Mouse (Mus musculus) midbrain, embryonic 15.5 days (tissue): ENCODE data around the gene Olfr51. TPM values are rescaled to one million over a fixed set of nuclear protein-coding genes. Genes with fewer than 3 reads are reported as not detected.
"Not testable (repeated sequence)": the region's sequence is repeated elsewhere in the genome, so short reads cannot be mapped to it uniquely, and the experiment has no call there.

ENCODE experiments used
- ATAC-seq: fragments of 200-750 bp; cut with Nextera tagmentation; replicated peaks from 2 replicates; pipeline ENCODE4 v1.8.0; 2017; ENCODE audit warnings: moderate TSS enrichment
- H3K27ac ChIP-seq: fragments of 300-500 bp; sonication (generic); 2 replicates; pipeline ENCODE4 v1.5.1; 2015; ENCODE audit warnings: mild to moderate bottlenecking, inconsistent platforms
- H3K27me3 ChIP-seq: fragments of 300-500 bp; sonication (generic); replicated peaks from 2 replicates; pipeline ENCODE4 v1.6.1; 2015; ENCODE audit warnings: inconsistent platforms
- H3K36me3 ChIP-seq: fragments of 300-500 bp; sonication (generic); replicated peaks from 2 replicates; pipeline ENCODE4 v1.6.1; 2015; ENCODE audit warnings: inconsistent platforms
- H3K4me1 ChIP-seq: fragments of 300-500 bp; sonication (generic); 2 replicates; pipeline ENCODE4 v1.6.1; 2015; ENCODE audit warnings: inconsistent platforms
- H3K4me2 ChIP-seq: fragments of 300-500 bp; sonication (generic); 2 replicates; pipeline ENCODE4 v1.6.1; 2015; ENCODE audit warnings: inconsistent platforms, mild to moderate bottlenecking, moderate library complexity
- H3K4me3 ChIP-seq: fragments of 300-500 bp; sonication (generic); 2 replicates; pipeline ENCODE4 v1.5.1; 2015; ENCODE audit warnings: mild to moderate bottlenecking, inconsistent platforms
- H3K9ac ChIP-seq: fragments of 300-500 bp; sonication (generic); 2 replicates; pipeline ENCODE4 v1.6.1; 2015; ENCODE audit warnings: mild to moderate bottlenecking, inconsistent platforms
- H3K9me3 ChIP-seq: fragments of 300-500 bp; sonication (generic); 2 replicates; pipeline ENCODE4 v1.6.1; 2016; ENCODE audit warnings: inconsistent platforms
- WGBS: fragments of 180-500 bp; shearing (Covaris S2); methylation state at CpG from one replicate; pipeline ENCODE4 v1.1.7; 2015; ENCODE audit warnings: mixed read lengths; 5-methylcytosine and 5-hydroxymethylcytosine counted together
- polyA plus RNA-seq: library from polyadenylated mRNA; unstranded; fragments of >200 nt; fragmentation: Nextera tagmentation; extraction: Ambion mirVana; gene quantifications from 2 replicates; pipeline ENCODE4 v1.2.1, GENCODE M21; 2015

Gene Olfr51
- polyA plus RNA-seq, 1 experiment from 2014 or later: not detected

DNA sequence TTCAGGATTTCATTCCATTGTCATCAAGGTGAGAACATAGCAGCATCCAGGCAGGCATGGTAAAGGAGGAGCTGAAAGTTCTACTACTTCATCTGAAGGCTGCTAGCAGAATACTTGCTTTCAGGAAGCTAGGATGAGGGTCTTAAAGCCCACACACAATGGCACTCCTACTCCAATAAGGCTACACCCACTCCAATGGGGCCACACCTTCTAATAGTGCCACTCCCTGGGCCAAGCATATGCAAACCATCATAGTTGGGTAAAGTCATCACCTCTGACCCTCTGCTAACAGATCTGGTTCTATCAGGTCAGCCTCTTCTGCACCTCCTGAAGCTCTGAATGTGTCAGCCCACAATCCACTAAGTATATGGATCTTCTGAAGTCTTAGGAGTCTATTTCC lies 30.7 kb downstream of the Olfr51 start:
- not testable (repeated sequence) for H3K9me3 ChIP-seq, H3K36me3 ChIP-seq, H3K9ac ChIP-seq, H3K4me3 ChIP-seq, ATAC-seq, H3K27me3 ChIP-seq, H3K4me1 ChIP-seq, H3K27ac ChIP-seq, H3K4me2 ChIP-seq

DNA sequence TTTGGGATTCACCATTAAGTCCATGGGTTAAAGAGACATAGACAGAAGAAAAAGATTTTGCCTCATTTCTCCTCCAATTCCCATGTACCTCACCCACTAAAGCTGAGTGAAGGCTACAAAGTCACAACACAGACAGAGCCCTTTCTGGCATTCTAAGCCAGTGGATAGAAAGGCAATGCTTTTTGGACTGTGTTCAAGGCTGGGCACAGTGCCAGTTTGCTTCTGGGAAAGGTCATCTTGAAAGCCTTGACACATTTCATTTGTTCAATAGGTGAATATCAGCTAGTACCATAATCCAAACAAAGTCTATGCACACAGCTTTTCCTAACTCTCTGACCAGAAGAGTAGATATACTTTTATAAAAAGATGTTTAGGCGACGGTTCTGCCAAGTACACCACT lies 32.6 kb downstream of the Olfr51 start:
- H3K27ac ChIP-seq: no peak overlapping the region
- no peaks in the 10 kb centered on the region for H3K4me1 ChIP-seq
- no peak overlapping the region for H3K4me2 ChIP-seq
- no peak for ATAC-seq
- H3K9ac ChIP-seq: no peak overlapping the region
- no peaks in the 10 kb centered on the region for H3K27me3 ChIP-seq
- 95% methylated on average over 2 of the region's 2 CpGs for WGBS
- H3K9me3 ChIP-seq: no peaks in the 10 kb centered on the region
- H3K36me3 ChIP-seq: no peaks in the 10 kb centered on the region
- no peak overlapping the region for H3K4me3 ChIP-seq

DNA sequence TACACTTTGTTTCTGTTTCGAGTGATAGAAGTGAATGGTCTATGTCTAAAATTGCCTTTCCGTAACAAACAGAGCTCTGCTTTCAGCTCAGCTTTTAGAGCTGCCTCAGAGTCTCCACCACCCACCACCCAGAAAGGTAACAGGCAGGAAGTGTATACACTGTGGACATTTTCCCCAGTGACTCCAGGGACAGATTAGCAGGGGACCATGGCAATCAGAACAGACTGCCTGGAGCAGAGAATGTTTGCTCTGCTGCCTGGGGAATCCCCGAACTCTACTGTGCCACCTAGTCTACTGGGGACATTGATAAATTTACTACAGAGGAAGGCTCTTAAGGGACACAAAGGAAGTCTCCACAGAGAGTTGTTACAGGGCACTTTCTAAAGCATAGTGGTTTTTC lies 41.4 kb downstream of the Olfr51 start:
- not testable (repeated sequence) for ATAC-seq, H3K36me3 ChIP-seq, H3K4me1 ChIP-seq, H3K4me3 ChIP-seq, H3K4me2 ChIP-seq, H3K27ac ChIP-seq, H3K9ac ChIP-seq, H3K27me3 ChIP-seq, H3K9me3 ChIP-seq
- 88% methylated on average over 3 of the region's 3 CpGs for WGBS

DNA sequence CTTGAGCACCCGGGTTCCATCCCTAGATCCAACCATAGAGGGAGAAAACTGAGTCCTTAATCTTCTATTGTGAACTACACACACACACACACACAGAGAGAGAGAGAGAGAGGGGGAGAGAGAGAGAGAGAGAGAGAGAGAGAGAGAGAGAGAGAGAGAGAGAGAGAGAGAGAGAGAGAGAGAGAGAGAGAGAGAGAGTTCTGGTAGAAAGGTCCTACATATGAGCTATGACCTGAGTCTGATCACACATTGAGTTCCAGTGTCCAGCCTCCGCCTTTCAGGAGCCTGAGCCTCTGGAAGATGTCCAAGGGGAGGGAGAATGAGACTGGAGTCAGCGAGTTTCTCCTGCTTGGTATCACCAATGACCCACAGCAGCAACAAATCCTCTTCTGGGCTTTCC lies 44.4 kb downstream of the Olfr51 start, which contains the start of gene Olfr1375:
Gene Olfr1375 (plus strand): TSS at position 301 of the 400 bp plus-strand sequence.
- not testable (repeated sequence) for H3K4me1 ChIP-seq, ATAC-seq, H3K36me3 ChIP-seq, H3K9ac ChIP-seq, H3K4me2 ChIP-seq, H3K9me3 ChIP-seq, H3K27me3 ChIP-seq, H3K4me3 ChIP-seq, H3K27ac ChIP-seq
- 80% methylated on average over 3 of the region's 3 CpGs for WGBS

DNA sequence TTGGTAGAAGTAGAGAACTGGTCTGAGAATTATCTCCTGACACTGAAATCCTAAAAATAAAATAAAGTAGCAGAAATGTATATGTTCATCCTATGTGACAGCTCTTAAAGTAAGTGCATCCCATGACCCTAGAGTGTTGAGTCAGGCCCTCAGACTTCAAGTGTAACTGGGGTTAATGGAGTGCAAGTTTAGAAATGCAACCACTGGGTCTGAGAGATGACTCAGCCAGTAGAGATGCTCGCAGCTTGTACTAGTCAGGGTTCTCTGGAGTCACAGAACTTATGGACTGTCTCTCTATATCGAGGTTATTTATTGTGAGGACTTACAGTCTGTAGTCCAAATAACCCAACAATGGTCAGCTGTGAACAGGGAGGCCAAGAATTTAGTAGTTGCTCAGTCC lies 48.3 kb downstream of the Olfr51 start:
- ATAC-seq: no peak
- Histone ChIP-seq H3K36me3 (no peaks in the 10 kb centered on the region), H3K4me1 (no peaks in the 10 kb centered on the region), H3K27ac (no peak overlapping the region), H3K9ac (no peak overlapping the region), H3K4me2 (no peak overlapping the region), H3K9me3 (no peaks in the 10 kb centered on the region), H3K4me3 (no peak overlapping the region), H3K27me3 (no peaks in the 10 kb centered on the region)
- WGBS: 68% methylated on average over 2 of the region's 2 CpGs

DNA sequence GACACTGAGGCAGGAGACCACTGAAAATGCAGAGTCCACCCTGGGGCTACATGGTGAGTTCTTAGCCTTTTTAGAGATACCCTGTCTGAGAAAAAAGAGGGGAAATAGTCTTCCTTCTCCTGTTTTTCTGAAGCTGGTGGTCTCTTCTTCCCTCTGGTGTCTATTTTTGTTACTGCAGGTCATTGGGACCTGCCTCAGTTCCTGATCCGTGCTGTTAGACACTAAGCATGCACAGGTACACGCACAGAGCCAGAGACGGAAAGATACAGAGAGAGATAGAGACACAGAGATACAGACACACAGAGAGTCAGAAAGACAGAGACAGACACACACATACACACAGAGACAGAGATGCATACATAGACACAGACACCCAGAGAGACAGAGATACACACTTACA lies 49.8 kb downstream of the Olfr51 start:
- H3K9ac ChIP-seq: no peak overlapping the region
- WGBS: 65% methylated on average over 3 of the region's 3 CpGs
- no peaks in the 10 kb centered on the region for H3K4me1 ChIP-seq
- no peaks in the 10 kb centered on the region for H3K36me3 ChIP-seq
- H3K9me3 ChIP-seq: no peaks in the 10 kb centered on the region
- ATAC-seq: no peak
- no peak overlapping the region for H3K4me3 ChIP-seq
- H3K4me2 ChIP-seq: no peak overlapping the region
- no peaks in the 10 kb centered on the region for H3K27me3 ChIP-seq
- H3K27ac ChIP-seq: no peak overlapping the region

DNA sequence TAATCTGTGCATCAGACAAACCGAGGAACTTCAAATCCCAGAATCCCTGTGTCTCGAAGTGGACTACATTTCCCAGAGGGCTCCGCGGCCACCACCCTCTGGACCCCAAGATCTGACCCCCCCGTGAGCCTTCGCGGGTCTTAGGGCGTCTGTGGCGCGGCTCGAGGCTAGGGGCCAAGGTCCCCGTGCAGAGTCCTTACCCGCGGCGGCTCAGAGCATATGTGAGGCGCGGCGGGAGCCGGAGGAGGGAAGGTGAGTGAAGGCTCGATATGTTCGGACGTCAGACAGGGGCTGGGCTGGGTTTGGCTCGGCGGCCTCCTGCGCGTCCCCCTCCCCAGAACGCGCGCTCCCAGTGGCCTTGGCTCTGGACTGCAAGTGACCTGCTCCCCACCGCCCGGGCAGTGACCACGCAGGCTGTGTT lies 55.8 kb downstream of the Olfr51 start, which contains the start of gene Zfp354a:
Gene Zfp354a (plus strand): TSS at position 107 of the 421 bp plus-strand sequence.
- Histone ChIP-seq H3K36me3 (peaks cover 5% of the 10 kb centered on the region; the same call in 1 of the 2 replicates), H3K27ac (peak within 1 kb of the TSS; percentile 80), H3K9me3 (no peaks in the 10 kb centered on the region), H3K9ac (peak within 1 kb of the TSS; percentile 90), H3K4me1 (peaks cover 11% of the 10 kb centered on the region), H3K27me3 (no peaks in the 10 kb centered on the region), H3K4me3 (peak within 1 kb of the TSS; percentile 85), H3K4me2 (peak within 1 kb of the TSS; percentile 77)
- ATAC-seq: peak; percentile 95
- WGBS: under 1% methylated on average over 32 of the region's 32 CpGs

Other genes starting within 250 kb of the Olfr51 start
- gene Zfp354c, start 175.9 kb upstream of the Olfr51 start, polyA plus RNA-seq: 62.3 and 64.4 TPM in 2 replicates
- 1.5 and 2.0 TPM in 2 replicates for gene Zfp879, start 162.0 kb upstream of the Olfr51 start, polyA plus RNA-seq
- 0.10 and 0.13 TPM in 2 replicates for gene Grm6, start 152.9 kb upstream of the Olfr51 start, polyA plus RNA-seq
- gene Zfp454, start 115.9 kb upstream of the Olfr51 start, polyA plus RNA-seq: 12.9 and 13.0 TPM in 2 replicates
- gene Zfp2, start 87.4 kb upstream of the Olfr51 start, polyA plus RNA-seq: 48.9 and 57.4 TPM in 2 replicates
- gene Zfp354b, start 72.0 kb upstream of the Olfr51 start, polyA plus RNA-seq: 3.6 and 5.2 TPM in 2 replicates
- not detected in 2 replicates for gene 4933414I15Rik, start 59.8 kb upstream of the Olfr51 start, polyA plus RNA-seq
- not detected in 2 replicates for gene Prop1, start 49.8 kb upstream of the Olfr51 start, polyA plus RNA-seq
- not detected in 2 replicates for gene Olfr1378, start 37.1 kb upstream of the Olfr51 start, polyA plus RNA-seq
- gene Olfr1377, start 21.6 kb upstream of the Olfr51 start, polyA plus RNA-seq: not detected in 2 replicates
- not detected in 2 replicates for gene Olfr54, start 10.6 kb downstream of the Olfr51 start, polyA plus RNA-seq
- gene Olfr1375, start 44.5 kb downstream of the Olfr51 start, polyA plus RNA-seq: not detected in 2 replicates
- 14.8 and 15.1 TPM in 2 replicates for gene Zfp354a, start 55.7 kb downstream of the Olfr51 start, polyA plus RNA-seq
- gene Gm12569, start 216.9 kb downstream of the Olfr51 start, polyA plus RNA-seq: not detected in 2 replicates